17 mouse cellular contexts compared by ENCODE assay signal in genomic region chr19:43704211-43704610, GRCm38 (mm10). TPM values are rescaled to one million over a fixed set of nuclear protein-coding genes. Genes with fewer than 3 reads are reported as not detected.
A peak's percentile ranks its signal among the peaks of the same experiment; 100 is the strongest.
DNase-seq lines count a peak whose midpoint lies in the region.
"Had no signal": no experiment of that assay in that cellular context is flagged by ENCODE, and none has a peak within 500 bp of the region (broad histone marks: within the 10 kb centered on the region; RNA-seq: fewer than 3 reads in every experiment).

No protein-coding gene starts in this region.

- intact Hi-C loops in left cerebral cortex, postnatal 10 days (cut with DNase I) = no loop called here

- peak; percentile 61 for DNase-seq in kidney, adult 11 months
- no peak for DNase-seq in kidney, postnatal 10 days
- peak; percentile 58 to 63 for DNase-seq in kidney, adult 8-10 months
- DNase-seq in kidney, postnatal 14 days = peak; percentile 57
- DNase-seq in kidney, postnatal 4 days = peak; percentile 16 to 38
- DNase-seq in left cerebral cortex, postnatal 10 days (ENCODE audit: extremely low spot score in 1 of 2, low spot score in 2 of 2) = no peak
- no peak for DNase-seq in gastrocnemius, postnatal 10 days
- no peak for DNase-seq in lung, postnatal 36 days
- DNase-seq: adrenal gland, postnatal 10 days; adrenal gland, postnatal 36 days; cerebellum, adult 2 months; cerebellum, adult 9-11 months; cerebellum, postnatal 25 days; forebrain, postnatal 0 days; gastrocnemius, adult 2 months; gastrocnemius, postnatal 36 days; heart, adult 2 months had no signal

RNA-seq across cellular contexts. Expression of gene Entpd7, which starts 14.7 kb away (rescaled TPM):
- 10 to 100 TPM; 24.6 to 25.7 TPM for total RNA-seq in left cerebral cortex, postnatal 10 days (2021)
- total RNA-seq in gastrocnemius, postnatal 10 days (2021) = 1 to 10 TPM; 3.9 to 7.5 TPM

RNA-seq across cellular contexts. Expression of gene Slc25a28, which starts 29.5 kb away (rescaled TPM):
- total RNA-seq in left cerebral cortex, postnatal 10 days (2021) = 10 to 100 TPM; 34.7 to 38.3 TPM
- 10 to 100 TPM; 18.4 to 21.2 TPM for total RNA-seq in gastrocnemius, postnatal 10 days (2021)

RNA-seq across cellular contexts. Expression of gene Cutc, which starts 48.6 kb away (rescaled TPM):
- 1 to 10 TPM; 3.1 to 3.7 TPM for total RNA-seq in left cerebral cortex, postnatal 10 days (2021)
- 10 to 100 TPM; 10.3 to 11.3 TPM for total RNA-seq in gastrocnemius, postnatal 10 days (2021)

RNA-seq across cellular contexts. Expression of gene Cox15, which starts 48.6 kb away (rescaled TPM):
- 10 to 100 TPM; 17.6 to 22.1 TPM for total RNA-seq in left cerebral cortex, postnatal 10 days (2021)
- total RNA-seq in gastrocnemius, postnatal 10 days (2021) = 10 to 100 TPM; 27.8 to 32.1 TPM

Comparison
In these comparisons a context has a peak if more than half of its experiments do, and no peak if none do; other contexts are left out.
1. DNase-seq: peak in kidney, adult 11 months (single experiment), kidney, adult 8-10 months (2 of 2), kidney, postnatal 14 days (single experiment) and kidney, postnatal 4 days (2 of 2); none in kidney, postnatal 10 days (single experiment), left cerebral cortex, postnatal 10 days (0 of 2), gastrocnemius, postnatal 10 days (single experiment) and lung, postnatal 36 days (single experiment).